Mouse (Mus musculus) brain, embryonic 14.5 days (tissue): Measurements from ENCODE around the gene Cep131.

Source experiments
- CTCF ChIP-seq: fragments of 200-500 bp; IDR thresholded peaks from 2 replicates; pipeline ENCODE4 v1.5.1; 2012; ENCODE audit warnings: inconsistent platforms, mild to moderate bottlenecking, moderate library complexity, borderline replicate concordance; ENCODE audit not compliant: insufficient read depth, insufficient read length; ENCODE audit errors: extremely low read depth
- POLR2A ChIP-seq: fragments of 200-500 bp; IDR thresholded peaks from 2 replicates; pipeline ENCODE4 v1.6.1; 2012; ENCODE audit warnings: mild to moderate bottlenecking, inconsistent platforms, borderline replicate concordance; ENCODE audit not compliant: poor library complexity, insufficient read depth, insufficient read length, severe bottlenecking; ENCODE audit errors: extremely low read depth

DNA sequence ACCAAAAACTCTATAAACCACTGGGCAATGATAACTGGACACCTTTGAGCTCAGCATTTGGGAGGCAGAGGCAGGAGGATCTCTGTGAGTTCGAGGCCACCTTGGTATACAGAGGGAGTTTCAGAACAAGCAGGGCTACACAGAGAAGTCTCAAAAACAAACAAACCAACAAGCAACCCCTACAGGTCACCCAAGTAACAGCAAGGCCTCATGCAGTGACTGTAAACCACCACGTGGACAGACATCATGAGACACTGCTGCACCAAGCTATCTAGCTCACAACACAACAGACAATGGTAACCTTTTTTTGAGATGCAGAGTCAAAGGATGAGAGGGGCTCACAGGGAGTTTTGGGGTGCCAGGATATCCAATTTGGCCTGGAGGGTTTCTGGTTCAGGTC lies 40.2 kb upstream of the Cep131 start:
- TF ChIP-seq CTCF (no peak), POLR2A (no peak)
